29 mouse cellular contexts compared by ENCODE assay signal in the genomic region with DNA sequence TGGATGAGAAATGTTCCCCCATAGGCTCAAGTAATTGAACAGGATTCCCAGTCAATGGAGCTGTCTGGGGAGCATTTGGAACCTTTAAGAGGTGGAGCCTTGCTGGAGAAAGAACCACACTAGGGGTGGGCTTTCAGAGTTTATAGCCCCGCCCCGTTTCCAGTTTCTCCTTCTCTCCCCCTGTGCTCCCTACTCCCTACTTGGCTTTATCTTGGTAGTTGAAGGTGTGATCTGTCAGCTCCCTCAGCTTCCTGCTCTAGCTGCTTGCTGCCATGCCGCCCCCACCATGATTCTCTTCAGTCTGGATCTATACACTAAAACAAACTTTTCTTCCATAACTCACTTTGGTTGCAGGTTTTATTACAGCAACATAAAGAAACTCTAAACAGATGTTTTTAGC. TPM values are rescaled to one million over a fixed set of nuclear protein-coding genes. Genes with fewer than 3 reads are reported as not detected.
DNase-seq lines count a peak whose midpoint lies in the region; ATAC-seq lines count a peak whose summit lies in the region.
"Had no signal": no experiment of that assay in that cellular context is flagged by ENCODE, and none has a peak within 500 bp of the region (broad histone marks: within the 10 kb centered on the region; RNA-seq: fewer than 3 reads in every experiment).

No protein-coding gene starts in this region.

- H3K9me3 ChIP-seq in forebrain, embryonic 10.5 days = no peaks in the 10 kb centered on the region
- H3K9me3 ChIP-seq in forebrain, embryonic 12.5 days = no peaks in the 10 kb centered on the region
- H3K9me3 ChIP-seq in midbrain, embryonic 10.5 days (replicated peaks) = no peaks in the 10 kb centered on the region
- no peaks in the 10 kb centered on the region for H3K9me3 ChIP-seq in midbrain, embryonic 14.5 days (ENCODE audit: control insufficient read depth, low read length)
- H3K9me3 ChIP-seq in neural tube, embryonic 15.5 days (replicated peaks) = no peaks in the 10 kb centered on the region
- H3K9me3 ChIP-seq: embryonic facial prominence, embryonic 10.5 days; forebrain, embryonic 15.5 days; hindbrain, embryonic 12.5 days; intestine, embryonic 15.5 days had no signal

- intact Hi-C loops in gastrocnemius, postnatal 36 days (cut with DNase I) = no loop called here

- H3K9ac ChIP-seq in forebrain, embryonic 12.5 days = no peak overlapping the region
- no peak overlapping the region for H3K9ac ChIP-seq in midbrain, embryonic 14.5 days (replicated peaks; ENCODE audit: low read length)
- no peak overlapping the region for H3K9ac ChIP-seq in neural tube, embryonic 15.5 days (replicated peaks)
- H3K9ac ChIP-seq: forebrain, embryonic 15.5 days; heart, embryonic 12.5 days; hindbrain, embryonic 12.5 days; intestine, embryonic 15.5 days had no signal

- H3K36me3 ChIP-seq in forebrain, embryonic 10.5 days (replicated peaks) = no peaks in the 10 kb centered on the region
- no peaks in the 10 kb centered on the region for H3K36me3 ChIP-seq in forebrain, embryonic 12.5 days (replicated peaks)
- no peaks in the 10 kb centered on the region for H3K36me3 ChIP-seq in midbrain, embryonic 10.5 days
- H3K36me3 ChIP-seq in midbrain, embryonic 14.5 days (ENCODE audit: control insufficient read depth, insufficient read depth, low read length) = no peaks in the 10 kb centered on the region
- H3K36me3 ChIP-seq in neural tube, embryonic 15.5 days = no peaks in the 10 kb centered on the region
- H3K36me3 ChIP-seq: embryonic facial prominence, embryonic 10.5 days; forebrain, embryonic 15.5 days; heart, embryonic 12.5 days; hindbrain, embryonic 12.5 days; intestine, embryonic 15.5 days had no signal

- no peak for DNase-seq in forebrain, embryonic 10.5 days (ENCODE audit: extremely low spot score, low spot score)
- DNase-seq in midbrain, embryonic 10.5 days (ENCODE audit: low spot score) = no peak
- DNase-seq in midbrain, embryonic 14.5 days = no peak
- DNase-seq in right cerebral cortex, adult 18-20 months = peak; percentile 12
- DNase-seq in right cerebral cortex, postnatal 4 days = no peak
- DNase-seq in gastrocnemius, postnatal 36 days = no peak
- DNase-seq: adrenal gland, postnatal 10 days; B cell, adult 2 months; cerebellum, adult 11-12 months; cerebellum, adult 9-10 months; cerebellum, postnatal 36 days; gastrocnemius, postnatal 14 days had no signal

- H3K27ac ChIP-seq in forebrain, embryonic 10.5 days = peak overlapping the region; percentile 26; the same call in 1 of the 2 replicates
- no peak overlapping the region for H3K27ac ChIP-seq in forebrain, embryonic 12.5 days
- H3K27ac ChIP-seq in midbrain, embryonic 10.5 days (replicated peaks) = peak overlapping the region; percentile 59; the same call in 1 of the 2 replicates
- no peak overlapping the region for H3K27ac ChIP-seq in midbrain, embryonic 14.5 days (replicated peaks; ENCODE audit: low read depth, low read length)
- H3K27ac ChIP-seq in neural tube, embryonic 15.5 days (replicated peaks) = peak overlapping the region; percentile 28; the same call in 1 of the 2 replicates
- H3K27ac ChIP-seq: embryonic facial prominence, embryonic 10.5 days; forebrain, embryonic 15.5 days; hindbrain, embryonic 12.5 days; intestine, embryonic 15.5 days had no signal

- no peak overlapping the region for H3K4me3 ChIP-seq in forebrain, embryonic 10.5 days
- no peak overlapping the region for H3K4me3 ChIP-seq in forebrain, embryonic 12.5 days (replicated peaks)
- no peak overlapping the region for H3K4me3 ChIP-seq in midbrain, embryonic 10.5 days
- no peak overlapping the region for H3K4me3 ChIP-seq in midbrain, embryonic 14.5 days (replicated peaks; ENCODE audit: low read depth, low read length)
- H3K4me3 ChIP-seq in neural tube, embryonic 15.5 days (replicated peaks) = no peak overlapping the region
- H3K4me3 ChIP-seq: embryonic facial prominence, embryonic 10.5 days; forebrain, embryonic 15.5 days; heart, embryonic 12.5 days; hindbrain, embryonic 12.5 days; intestine, embryonic 15.5 days had no signal

- H3K4me2 ChIP-seq in forebrain, embryonic 12.5 days = no peak overlapping the region
- no peak overlapping the region for H3K4me2 ChIP-seq in midbrain, embryonic 14.5 days (ENCODE audit: low read length)
- H3K4me2 ChIP-seq in neural tube, embryonic 15.5 days = no peak overlapping the region
- H3K4me2 ChIP-seq: forebrain, embryonic 15.5 days; heart, embryonic 12.5 days; hindbrain, embryonic 12.5 days; intestine, embryonic 15.5 days had no signal

- H3K4me1 ChIP-seq in forebrain, embryonic 10.5 days = peaks cover 35% of the 10 kb centered on the region
- peaks cover 27% of the 10 kb centered on the region for H3K4me1 ChIP-seq in forebrain, embryonic 12.5 days
- H3K4me1 ChIP-seq in midbrain, embryonic 10.5 days = peaks cover 38% of the 10 kb centered on the region
- no peaks in the 10 kb centered on the region for H3K4me1 ChIP-seq in midbrain, embryonic 14.5 days (ENCODE audit: control insufficient read depth, insufficient read depth, low read length)
- H3K4me1 ChIP-seq in neural tube, embryonic 15.5 days = no peaks in the 10 kb centered on the region
- H3K4me1 ChIP-seq: heart, embryonic 12.5 days; intestine, embryonic 15.5 days had no signal

- H3K27me3 ChIP-seq in forebrain, embryonic 10.5 days (ENCODE audit: poor library complexity, severe bottlenecking) = no peaks in the 10 kb centered on the region
- H3K27me3 ChIP-seq in forebrain, embryonic 12.5 days = no peaks in the 10 kb centered on the region
- H3K27me3 ChIP-seq in midbrain, embryonic 10.5 days (ENCODE audit: low read depth, poor library complexity, severe bottlenecking) = no peaks in the 10 kb centered on the region
- H3K27me3 ChIP-seq in midbrain, embryonic 14.5 days (ENCODE audit: control insufficient read depth, insufficient read depth, low read length) = no peaks in the 10 kb centered on the region
- no peaks in the 10 kb centered on the region for H3K27me3 ChIP-seq in neural tube, embryonic 15.5 days (replicated peaks)
- H3K27me3 ChIP-seq: forebrain, embryonic 15.5 days; hindbrain, embryonic 12.5 days; intestine, embryonic 15.5 days had no signal

- no peak for ATAC-seq in forebrain, embryonic 12.5 days (ENCODE audit: low FRiP score)
- no peak for ATAC-seq in midbrain, embryonic 14.5 days (ENCODE audit: low FRiP score, low TSS enrichment)
- no peak for ATAC-seq in neural tube, embryonic 15.5 days (ENCODE audit: low FRiP score)
- ATAC-seq: CD4-positive, CD25-positive, alpha-beta regulatory T cell, adult 4 months; forebrain, embryonic 15.5 days; intestine, embryonic 15.5 days; Patski had no signal

- 77% methylated on average over 3 of the region's 3 CpGs for WGBS in forebrain, embryonic 10.5 days
- WGBS in forebrain, embryonic 12.5 days = 87% methylated on average over 3 of the region's 3 CpGs
- 86% methylated on average over 3 of the region's 3 CpGs for WGBS in midbrain, embryonic 10.5 days
- 95% methylated on average over 3 of the region's 3 CpGs for WGBS in midbrain, embryonic 14.5 days
- 84% methylated on average over 3 of the region's 3 CpGs for WGBS in neural tube, embryonic 15.5 days

RNA-seq across cellular contexts. Expression of a gene that starts 59.5 kb away (rescaled TPM):
- polyA plus RNA-seq in forebrain, embryonic 10.5 days (2016; fragmentation: Nextera tagmentation; extraction: Ambion mirVana) = not detected in 2 replicates
- not detected in 2 replicates for polyA plus RNA-seq in forebrain, embryonic 12.5 days (2016; fragmentation: Nextera tagmentation; extraction: Ambion mirVana)
- not detected in 2 replicates for polyA plus RNA-seq in midbrain, embryonic 10.5 days (2016; fragmentation: Nextera tagmentation; extraction: Ambion mirVana)
- not detected in 2 replicates for polyA plus RNA-seq in midbrain, embryonic 14.5 days (2014; fragmentation: Nextera tagmentation; extraction: Ambion mirVana)
- polyA plus RNA-seq in neural tube, embryonic 15.5 days (2015; fragmentation: Nextera tagmentation; extraction: Ambion mirVana) = not detected in 2 replicates
- total RNA-seq in gastrocnemius, postnatal 36 days (2021) = not detected
- total RNA-seq: adrenal gland, postnatal 10 days; adrenal gland, postnatal 4 days; gastrocnemius, adult 18-20 months; gastrocnemius, postnatal 14 days; granulocyte monocyte progenitor cell, adult 5-6 weeks; heart, adult 8-10 months; heart, postnatal 25 days had no signal
- polyA plus RNA-seq: CD4-positive, CD25-positive, alpha-beta regulatory T cell, adult 4 months; embryonic facial prominence, embryonic 10.5 days; embryonic facial prominence, embryonic 14.5 days; forebrain, embryonic 15.5 days; frontal cortex, adult 2 months; heart, embryonic 12.5 days; heart, embryonic 16.5 days; hindbrain, embryonic 12.5 days; intestine, embryonic 15.5 days; Patski had no signal

Comparison
In these comparisons a context has a peak if more than half of its experiments do, and no peak if none do; other contexts are left out.
1. H3K27ac ChIP-seq: peak in forebrain, embryonic 10.5 days (single experiment), midbrain, embryonic 10.5 days (single experiment) and neural tube, embryonic 15.5 days (single experiment); none in forebrain, embryonic 12.5 days (single experiment) and midbrain, embryonic 14.5 days (single experiment).